Mouse (Mus musculus) fibroblast of lung, adult 2 months (primary cell): ENCODE measurements around the gene Alpl.

Experiments
- DNase-seq: peaks from one replicate; pipeline ENCODE4 v3.0.0-alpha.2; 2011; ENCODE audit warnings: low read depth

Gene Alpl

DNA sequence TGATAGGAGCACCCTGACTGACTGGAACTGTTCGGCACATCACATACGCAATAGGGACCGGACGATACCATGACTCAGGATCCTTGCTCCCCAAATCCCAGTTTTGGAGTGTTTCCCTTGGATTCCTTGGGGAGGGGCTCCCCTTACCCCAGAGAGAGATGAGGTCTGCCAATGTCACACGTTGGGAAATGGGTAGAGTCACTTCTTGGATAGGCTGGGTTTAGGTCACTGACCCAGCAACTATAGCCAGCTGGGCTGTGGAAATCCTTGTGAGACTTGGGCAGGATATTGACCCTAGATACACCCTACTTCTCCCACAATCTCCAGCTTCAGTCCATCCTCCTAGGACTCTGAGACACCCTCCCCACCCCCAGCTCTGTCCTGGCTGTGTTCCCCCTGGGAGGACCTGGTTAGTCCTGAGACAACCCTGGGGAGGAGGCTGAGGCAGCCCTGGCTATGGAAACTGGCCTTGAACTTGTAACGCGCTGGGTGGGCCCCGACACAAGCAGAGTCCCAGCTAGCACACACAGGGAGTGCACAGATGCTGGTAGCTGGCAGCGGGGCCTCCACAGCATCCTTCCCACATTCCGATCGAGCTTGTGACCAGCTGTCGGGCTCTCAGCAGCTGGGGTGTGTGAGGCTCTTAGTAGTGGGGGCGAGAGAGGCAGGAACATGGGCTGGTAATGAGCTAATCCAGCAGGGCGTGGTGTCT, 25.1 kb downstream of the Alpl start:
- DNase-seq, result no peak

DNA sequence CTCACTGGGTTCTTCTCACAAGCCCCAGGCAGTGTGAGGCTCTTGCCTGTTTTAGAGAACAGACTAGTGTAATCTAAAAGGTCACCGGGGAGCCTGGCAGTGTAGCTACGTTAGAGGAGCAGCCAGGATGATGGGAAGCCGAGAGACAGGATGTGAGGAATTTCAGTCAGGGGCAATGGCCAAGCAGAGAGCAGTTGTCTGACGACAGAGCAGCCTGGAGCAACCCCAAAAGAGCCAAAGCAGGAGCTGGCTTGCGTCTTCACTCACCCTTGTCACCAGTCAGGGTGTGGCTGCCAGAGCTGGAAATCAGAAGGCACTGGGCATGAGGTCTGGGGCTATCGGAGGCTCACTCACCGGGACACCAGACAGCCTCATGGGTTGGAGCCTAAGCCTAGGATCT, 26.5 kb downstream of the Alpl start:
- no peak for DNase-seq

DNA sequence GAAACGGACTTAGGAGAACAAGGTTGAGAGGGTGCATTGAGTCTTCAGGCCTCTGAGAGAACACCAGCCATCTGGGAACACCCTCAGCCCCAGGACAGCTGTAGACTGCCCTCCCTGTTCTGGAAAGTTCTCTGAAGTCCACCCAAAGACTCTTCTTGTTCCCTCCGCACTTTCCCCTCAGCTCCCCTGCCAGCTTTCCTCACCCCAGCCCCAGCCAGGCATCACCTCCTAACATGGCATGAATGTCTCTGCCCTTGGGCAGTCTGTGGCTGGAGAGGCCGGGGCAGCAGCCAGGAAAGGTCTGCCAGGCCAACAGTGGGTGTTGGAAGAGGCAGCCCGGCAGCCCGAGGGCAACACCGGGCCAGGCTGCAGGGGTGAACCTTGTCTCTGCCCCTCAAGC, 27.4 kb downstream of the Alpl start:
- DNase-seq, result no peak

DNA sequence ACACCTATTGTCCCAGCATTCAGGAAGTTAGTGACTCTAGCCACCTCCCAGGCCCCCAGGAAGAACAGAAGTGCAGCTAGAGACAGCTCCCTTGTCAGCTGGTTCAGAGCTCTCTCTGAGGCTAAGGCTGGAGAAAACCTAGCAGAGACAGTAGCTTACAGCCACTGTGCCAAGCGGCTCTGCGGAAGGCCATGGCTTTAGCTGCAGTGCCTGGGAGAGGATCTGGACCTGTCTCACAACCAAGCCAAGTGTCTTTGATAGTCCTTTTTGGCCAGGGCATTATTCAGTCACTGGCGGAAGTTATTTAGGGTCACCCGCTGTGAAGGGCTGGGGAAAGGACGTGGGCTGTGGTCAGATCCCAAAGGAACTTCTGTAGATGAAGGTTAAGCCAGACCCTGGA, 27.8 kb downstream of the Alpl start:
- DNase-seq, result no peak

DNA sequence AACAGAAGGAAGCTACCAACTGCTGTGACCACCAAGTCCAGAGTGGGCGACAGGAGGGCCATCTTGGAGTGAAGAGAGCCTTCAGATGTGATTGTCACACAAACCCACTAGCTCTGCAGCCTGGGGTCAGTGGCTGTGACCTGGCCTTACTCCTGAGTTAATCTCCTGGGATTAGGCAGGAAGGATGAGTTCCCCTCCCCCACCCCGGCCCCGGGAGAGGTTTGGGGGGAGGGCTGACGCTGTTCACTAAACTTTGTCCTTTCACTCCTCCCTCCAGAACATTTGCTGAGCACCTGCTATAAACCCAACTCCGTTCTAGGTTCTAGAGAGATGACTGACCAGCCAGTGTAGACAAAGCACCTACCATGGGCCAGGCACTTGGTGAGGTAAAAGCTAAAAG, 29.8 kb downstream of the Alpl start:
- no peak for DNase-seq

DNA sequence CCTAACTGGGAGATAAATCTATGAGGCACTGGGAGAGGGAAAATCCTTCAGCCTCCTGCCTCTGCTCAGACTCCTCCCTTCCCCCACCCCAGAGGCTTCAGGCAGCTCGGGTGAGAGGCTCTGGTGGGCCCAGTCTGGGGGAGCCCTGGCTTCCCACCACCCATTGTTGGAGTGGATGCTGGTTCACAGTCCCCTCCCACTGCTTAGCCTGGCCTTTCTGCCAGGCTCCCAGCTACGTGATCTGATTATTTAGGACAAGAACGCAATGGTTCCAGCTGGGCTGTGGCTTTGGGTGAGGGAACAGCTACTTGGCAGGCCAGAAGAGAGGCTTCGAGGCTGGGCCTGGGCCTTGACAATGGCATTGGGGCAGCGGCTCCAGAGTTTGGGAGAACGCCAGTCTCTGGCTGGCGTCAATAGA, 30.6 kb downstream of the Alpl start:
- no peak for DNase-seq

DNA sequence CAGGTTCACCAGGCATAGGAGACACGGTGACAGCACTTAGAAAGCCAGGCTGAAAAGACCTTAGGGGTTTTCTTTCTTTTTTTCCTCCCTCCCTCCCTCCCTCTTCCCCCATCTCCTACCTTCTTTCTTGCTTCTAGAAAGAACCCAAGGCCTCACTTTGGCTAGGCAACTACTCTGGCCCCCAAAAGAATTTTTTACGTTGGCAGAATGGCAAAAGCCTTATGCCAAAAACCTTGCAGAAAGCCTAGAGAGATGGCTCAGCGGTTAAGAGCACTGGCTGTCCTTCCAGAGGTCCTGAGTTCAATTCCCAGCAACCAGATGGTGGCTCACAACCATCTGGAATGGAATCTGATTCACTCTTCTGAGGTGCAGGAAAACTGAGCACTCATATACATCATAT, 31.6 kb downstream of the Alpl start:
- no peak for DNase-seq

DNA sequence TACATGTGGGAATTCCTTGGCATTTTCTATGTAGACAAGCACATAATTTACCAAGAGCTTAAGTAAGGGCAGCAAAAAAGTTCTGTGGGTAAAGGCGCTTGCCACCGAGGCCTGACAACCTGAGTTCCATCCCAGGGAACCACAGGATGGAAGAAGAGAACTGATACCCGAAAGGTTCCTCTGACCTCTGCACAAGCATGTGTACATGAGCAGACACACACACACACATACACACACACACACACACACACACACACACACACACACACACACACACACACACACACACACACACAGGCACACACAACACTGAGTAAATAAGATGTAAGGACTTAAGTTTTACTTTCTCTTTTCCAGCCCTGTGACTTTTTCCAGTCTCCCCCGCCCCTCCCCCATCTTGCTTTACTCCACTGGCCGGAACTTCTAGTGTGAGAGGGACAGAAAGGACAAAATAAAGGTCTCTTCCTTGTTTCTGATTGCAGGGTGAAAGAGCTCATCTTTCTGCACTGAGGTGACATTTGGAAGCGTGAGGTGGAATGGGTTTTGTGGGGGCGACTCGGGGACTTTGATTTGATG, 32.2 kb downstream of the Alpl start:
- no peak for DNase-seq

DNA sequence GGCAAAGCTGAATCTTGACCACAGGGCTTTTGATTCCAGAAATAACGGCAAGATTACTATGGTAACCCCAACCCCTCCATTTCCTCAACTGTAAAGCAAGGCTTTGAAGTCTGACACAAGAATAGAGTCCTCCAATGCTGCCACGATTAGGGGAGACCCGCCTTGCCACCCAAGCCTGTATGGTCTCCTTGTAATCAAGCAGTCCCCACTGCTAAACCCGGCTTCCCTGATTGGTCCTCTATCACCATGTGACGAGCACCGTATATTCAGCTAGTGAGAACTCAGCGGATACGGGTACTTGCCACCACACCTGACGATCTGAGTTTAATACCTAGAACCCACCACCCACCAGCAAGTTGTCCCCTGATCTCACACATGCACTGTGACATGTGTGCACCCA, 33.3 kb downstream of the Alpl start:
- no peak for DNase-seq

DNA sequence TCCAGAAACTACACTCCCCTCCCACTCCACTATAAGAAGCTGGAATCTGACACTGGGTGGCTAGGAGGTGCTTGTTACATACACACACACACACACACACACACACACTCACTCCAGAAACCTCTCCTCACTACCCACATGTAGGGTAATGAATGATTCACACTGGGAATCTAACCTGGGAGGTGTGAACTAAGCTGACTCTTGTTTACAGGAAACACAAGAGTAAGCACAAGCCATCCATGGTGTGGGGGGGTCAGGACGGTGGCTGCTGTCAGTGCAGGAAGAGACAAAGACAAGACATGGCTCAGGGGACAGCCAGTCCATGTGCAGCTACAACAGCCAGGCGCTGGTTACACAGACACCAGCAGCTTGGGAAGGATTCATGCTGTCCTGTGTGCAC, 41.7 kb downstream of the Alpl start:
- no peak for DNase-seq

DNA sequence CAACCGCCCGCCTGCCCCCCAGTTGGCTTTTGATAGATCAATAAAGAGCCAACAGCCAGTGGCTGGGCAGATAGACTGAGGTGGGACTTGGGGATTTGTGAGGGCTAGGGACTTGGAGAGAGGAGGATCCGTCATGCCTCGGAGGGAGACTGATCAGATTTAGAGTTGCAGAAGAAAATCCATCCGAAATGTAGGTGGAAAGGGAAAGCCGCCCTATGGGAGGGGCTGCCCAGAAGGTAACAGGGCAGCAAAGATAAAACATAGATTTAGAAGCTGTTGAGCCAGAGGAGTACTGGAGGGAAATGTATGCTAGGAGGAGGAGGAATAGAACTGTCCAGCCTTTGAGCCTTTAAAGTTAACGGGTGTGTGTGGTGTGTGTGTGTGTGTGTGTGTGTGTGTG, 43.0 kb downstream of the Alpl start:
- no peak for DNase-seq

DNA sequence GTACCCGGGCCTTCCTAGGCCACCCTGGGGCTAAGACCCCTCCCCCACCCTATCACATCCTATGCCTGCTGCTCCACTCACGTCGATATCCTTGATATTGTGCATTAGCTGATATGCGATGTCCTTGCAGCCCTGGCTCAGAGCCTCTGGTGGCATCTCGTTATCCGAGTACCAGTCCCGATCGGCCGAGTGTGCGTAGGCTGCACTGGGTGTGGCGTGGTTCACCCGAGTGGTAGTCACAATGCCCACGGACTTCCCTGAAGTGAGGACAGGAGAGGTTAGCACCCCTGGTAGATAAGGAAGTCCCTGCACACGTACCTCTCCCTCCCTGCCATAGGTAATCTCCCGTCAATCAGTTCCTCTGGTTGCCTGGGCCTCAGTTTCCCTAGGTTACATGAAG, 43.7 kb downstream of the Alpl start:
- DNase-seq, result no peak

DNA sequence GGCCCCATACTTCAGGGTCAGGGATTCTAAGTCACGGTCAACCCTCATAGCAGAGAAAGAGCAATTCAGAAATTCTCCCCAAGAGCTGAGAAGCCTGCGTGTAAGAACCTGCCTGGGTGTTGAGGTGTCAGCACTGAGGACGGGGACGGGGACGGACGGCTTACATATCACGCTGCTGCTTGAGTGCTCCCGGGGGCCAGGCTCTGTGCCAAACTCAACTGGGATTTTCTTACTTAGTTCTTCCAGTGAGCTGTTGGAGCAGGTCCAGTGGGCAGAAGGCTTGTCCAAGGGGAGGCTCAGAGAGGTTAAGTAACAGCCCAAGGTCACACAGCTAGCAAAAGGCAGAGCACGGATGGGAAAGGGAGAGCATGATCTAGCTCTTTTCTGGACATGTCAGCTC, 44.5 kb downstream of the Alpl start:
- DNase-seq, result no peak

DNA sequence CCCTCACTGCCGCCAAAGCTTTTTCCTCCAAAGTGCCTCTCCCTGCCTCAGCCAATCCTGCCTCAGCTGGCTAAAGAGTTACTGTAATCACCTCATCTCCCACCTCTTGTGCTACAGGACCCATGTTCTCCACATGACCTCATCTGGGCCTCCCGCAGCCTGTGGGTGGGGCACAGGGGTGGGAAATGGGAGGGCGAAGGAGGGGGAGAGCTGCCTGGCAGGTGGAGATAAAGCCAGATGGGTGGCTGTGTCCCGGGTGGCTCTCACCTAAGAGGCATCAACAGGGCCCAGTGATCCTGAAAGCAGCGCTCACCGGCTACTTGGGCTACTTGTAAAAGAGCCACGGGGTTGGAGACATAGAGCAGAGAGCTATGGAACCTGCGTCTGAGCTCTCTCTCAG, 44.9 kb downstream of the Alpl start:
- DNase-seq, result no peak

DNA sequence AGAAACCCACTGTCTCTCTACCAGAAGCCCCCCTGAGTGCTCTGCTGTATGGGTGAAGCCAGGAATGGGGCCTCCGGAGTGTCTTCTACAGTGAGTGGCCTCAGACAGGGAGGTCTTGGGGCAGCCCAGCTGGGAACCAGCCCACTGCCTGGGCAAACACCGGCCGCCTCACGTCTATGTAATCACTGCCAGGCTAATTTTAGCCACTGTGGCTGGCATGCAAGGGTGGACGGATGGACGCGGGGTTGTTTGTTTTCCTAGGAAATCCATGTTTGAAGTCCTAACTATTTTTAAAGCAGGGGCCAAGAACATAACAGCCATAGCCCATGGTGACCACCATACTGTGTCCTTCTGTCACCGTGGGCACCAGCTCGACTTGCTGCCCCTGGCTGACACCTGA, 46.1 kb downstream of the Alpl start:
- DNase-seq, result no peak

DNA sequence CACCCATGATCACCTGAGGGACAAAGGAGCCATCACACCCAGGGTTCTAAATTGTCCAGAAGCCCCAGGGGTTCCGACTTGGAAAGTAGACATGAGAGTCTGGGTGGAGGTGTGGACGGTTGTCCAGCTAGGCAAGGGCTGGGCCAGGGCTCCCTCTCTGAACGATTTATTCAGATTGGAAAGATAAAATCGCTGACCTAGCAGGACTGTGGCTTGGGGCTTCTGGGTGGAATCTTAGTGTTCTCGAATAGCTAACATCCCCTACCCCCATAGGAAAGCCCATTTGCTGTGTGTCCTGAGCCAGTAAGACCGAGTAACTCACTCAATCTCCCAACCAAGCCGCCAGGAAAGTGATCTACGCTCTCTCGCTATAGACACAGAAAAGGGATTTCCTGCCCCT, 46.5 kb downstream of the Alpl start:
- no peak for DNase-seq

DNA sequence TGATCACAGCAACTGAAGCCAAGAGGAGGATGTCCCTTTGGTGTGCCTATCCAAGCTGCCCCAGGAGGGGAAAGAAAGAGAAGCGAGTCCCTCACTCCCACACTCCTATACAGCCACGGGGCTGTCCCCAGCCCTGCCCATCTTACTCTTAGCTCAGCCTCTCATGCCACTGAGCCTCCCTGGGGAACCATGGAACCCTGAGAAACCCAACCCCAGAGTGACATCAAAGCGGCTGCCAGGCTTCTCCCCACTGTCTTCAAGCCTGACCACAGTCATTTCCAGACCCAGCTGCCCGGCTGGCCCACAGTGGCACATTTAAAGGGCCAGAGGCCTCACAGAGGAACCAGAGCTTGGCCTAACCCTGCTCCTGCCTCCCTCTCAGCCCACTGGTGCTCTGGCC, 47.5 kb downstream of the Alpl start:
- DNase-seq, result no peak

DNA sequence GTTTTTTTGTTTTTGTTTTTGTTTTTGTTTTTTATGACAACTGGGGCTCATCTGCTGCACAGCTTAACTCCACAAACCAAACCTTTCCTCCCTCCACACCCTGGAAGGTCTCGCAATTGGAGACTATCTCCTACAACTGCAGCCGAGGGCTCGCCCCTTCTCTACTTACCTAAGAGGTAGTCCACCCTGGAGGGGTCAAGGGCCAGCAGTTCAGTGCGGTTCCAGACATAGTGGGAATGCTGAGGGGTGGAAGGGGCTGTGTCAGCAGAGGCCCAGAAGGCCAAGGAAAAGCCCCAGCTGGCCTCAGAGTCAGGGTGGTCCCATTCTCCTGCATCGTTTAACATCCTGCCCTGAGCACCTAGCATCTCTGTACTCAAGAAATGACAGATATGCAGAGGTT, 48.6 kb downstream of the Alpl start:
- DNase-seq, result no peak

DNA sequence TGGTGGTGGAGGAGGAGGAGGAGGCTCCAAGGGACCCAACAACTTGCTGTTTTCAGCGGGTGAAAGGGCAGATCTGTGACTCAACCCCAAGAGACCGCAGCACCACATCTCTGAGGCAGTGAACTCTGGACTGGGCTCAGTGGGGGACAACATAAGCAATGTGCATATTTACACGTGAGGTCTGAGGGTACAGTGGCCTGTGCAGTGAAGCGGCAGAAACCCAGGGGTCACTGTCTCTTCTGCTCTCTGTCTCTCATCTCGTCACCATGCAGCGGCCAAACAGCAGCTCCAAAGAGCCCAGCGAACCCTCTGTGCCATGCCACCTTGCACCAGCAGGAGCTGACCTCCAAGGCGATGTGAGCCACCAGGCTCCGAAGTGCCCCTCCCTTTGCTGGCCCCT, 49.1 kb downstream of the Alpl start:
- no peak for DNase-seq

DNA sequence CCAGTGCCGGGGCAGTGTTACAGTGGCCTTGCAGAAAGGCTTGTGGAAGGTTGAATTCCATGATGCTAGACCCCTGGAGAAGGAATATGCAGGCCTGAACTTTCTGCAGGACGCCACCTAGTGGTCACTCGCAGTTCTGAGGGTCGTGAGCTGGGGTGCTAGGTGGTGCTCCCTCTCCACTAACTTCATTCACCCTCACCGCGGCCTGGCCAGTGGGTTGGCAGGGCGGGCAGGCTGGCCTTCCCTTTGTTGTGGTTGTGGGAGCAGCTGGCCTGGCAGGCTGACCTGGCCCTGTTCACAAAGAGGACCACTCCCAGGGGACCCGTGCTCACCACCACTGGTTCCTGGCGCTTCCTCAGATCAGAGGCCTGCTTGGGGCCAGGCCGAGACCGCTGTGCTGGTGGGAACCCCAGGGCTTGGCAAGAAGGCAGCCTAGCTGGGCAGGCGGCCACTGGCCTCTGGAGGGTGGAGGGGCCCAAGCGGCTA, 51.7 kb downstream of the Alpl start:
- DNase-seq, result no peak

DNA sequence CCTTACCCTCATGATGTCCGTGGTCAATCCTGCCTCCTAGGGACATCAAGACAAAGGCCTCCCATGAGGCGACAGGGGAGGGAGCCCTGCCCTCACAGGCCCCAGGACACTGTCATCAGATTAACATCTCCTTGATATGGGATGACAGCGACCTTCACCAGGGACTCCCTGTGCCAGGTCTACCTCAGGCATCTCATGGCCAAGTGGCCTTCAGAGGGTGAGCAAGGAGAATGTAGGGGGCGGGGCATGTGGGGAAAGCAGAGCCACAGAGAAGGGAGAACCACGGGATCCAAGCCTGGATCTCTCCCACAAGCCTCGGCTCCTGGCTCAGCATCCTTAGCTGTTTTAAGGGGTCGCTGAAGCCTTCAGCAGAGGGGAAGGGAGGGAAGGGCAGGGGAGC, 52.4 kb downstream of the Alpl start:
- DNase-seq, result no peak

DNA sequence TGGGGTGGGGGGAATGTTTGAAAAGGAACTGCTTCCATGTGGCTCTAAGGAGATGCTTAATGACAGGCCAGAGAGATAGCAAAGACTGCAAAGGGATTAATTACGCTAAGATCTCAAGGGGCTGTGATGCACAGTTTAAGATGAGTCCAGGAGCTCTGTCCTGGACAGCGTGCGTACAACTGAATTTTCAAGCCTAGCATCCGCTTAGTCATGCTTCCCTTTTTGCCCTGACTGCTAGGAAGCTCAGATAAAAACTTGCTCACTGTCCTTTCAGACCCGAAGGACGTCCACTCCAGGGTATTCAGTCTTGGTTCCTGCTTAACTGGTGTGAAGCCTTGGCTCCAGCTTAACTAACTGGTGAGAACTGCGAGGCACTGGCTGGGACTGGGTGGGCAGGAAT, 55.8 kb downstream of the Alpl start:
- DNase-seq, result no peak

DNA sequence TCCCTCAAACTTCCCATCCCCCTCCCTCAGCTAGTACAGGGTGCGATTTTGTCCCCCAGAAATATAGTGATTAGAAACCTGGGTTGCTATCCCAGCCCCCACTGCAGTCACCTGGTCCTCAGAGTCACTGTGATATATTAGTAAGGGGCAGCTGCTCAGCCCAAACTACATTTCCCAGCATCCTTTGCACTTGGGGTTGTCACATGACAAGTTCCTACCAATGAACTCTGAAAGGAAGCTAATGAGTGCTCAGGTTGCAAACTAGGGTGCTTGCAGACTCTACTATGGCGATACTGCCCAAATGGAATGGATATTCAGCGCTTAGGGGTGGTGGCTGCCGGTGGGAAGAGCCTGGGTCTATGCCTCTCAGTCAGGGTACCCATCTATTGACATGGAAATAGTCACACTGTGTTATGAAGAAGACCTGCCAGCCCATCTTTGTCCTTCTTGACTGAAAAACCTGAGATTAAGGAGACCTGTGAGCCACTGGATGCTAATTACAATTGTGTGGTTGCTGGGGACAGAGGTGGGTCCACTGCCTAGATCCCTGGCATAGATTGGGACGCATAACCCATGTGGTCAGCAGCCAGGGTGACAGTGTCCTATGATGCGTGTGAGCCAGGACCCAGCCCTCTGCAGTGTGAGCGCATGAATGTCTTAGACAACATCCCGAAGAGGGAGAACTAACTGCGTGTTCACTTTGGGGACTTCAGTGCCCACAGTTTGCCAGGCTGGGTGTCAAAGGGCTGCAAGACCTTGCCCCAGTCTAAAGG, 56.8 kb downstream of the Alpl start:
- DNase-seq, result no peak

DNA sequence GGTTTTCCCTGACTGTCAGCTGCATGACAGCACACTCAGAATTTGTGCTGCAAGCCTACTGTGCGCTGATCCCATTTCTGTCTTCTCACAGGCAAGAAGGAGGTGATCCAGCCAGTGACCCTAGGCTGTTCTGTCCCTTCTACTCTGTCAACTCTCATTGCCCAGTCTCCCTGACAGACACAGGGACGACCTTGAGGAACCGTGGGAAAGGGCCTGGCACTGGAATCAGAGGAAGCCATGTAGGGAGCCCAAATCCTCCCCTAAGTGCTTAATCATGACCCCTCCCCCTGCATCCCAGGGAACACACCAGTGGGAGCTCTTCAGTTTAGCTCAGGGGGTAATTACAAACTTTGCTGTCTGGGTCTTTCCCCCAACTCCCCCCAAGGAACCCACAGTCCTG, 58.4 kb downstream of the Alpl start:
- DNase-seq, result no peak
